Mouse (Mus musculus): Measurements from ENCODE around the gene Dgkd.

Dgkd gene

DNA sequence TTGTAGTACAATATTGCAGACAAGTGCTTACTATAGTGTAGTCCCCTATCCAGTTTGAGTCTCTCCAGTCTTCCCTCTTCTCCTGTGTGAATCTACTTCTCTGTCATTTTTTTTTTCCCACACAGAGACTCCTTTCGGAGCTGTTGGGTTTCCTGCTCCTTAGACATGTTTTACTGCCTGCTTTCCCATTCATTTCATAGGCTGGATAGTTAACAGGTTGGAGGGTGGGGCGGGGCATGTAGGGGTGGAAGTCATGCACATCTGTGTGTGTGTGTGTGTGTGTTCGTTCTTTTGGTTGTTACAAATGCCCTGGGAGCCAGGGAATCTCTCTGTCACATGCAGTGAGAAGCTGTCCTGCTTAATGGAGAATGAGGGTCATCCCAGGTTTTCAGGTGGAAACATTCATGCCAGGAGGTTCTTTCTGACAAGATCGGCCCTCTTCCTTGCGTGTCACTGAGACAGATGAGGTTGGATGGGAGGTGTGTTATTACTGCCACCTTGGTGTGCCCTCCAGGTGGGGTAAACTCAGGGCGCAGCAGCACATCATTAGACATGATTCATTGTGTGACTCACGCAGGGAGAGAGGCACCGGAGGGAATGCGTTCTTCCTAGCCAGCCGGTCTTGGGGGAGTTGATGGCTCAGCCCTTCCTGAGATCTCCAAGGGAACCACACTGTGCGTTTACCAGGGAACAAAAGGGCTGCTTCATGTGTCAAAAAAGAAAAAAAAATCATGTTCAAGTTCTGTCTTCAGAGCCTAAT is 4.7 kb upstream of the Dgkd start:
- no peak for DNase-seq (ENCODE audit: low spot score)

DNA sequence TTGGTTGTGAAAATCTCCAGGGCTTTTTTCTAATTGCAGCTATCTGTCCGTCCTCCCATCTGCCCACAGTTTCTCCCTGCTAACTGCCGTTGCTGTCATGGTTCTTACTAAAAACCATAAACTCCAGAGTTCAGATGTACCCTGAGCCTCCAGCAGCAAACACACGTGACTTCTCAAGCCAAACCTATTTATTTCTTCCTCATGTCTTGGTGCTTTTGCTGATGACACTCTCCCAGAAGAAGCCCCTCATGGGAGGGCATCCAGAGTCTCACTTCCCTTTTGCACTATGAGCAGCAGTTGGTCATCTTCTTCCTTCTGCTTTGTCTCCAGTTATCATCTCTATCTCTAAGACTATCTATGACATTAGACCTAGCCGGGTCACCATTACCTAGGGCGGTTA is 3.8 kb upstream of the Dgkd start:
- DNase-seq (ENCODE audit: low spot score), result peak; percentile 31

GRCm38 (mm10) chr1:87851344-87851743 is 1.7 kb upstream of the Dgkd start:
- no peak for DNase-seq (ENCODE audit: low spot score)

DNA sequence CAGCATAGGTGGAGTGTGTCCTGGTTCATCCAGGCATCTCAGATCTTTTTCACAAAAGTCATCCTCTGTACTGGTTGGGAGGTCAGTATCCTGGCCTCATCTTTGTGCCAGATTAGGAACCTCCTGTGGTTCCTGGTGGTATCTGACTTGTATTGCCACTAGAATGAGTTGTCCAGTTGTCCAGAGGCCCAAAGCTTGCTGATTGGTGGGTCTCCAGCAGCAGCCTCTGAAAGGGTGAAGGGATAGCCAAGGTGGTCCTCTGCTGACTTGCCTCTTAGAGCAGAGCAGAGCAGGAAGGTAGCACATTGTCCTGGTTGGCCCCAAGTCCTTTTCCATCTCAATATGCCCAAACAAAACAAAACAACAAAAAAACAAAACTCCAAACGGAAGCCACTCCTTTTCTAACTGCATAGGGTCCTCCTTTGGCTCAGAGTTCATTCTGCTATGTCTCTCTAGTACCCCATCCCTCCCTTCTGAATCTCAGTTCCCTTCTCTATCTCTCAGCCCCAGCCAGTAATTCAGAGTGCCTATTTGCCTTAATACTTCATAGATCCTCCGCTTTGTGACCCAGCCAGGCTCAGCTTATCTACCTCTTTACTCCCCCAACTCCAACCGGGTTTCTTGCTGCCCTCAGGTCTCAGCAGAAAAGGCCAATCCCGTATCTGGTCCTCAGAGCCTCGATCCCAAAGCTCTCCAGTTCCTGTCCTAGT is 851 bp upstream of the Dgkd start:
- DNase-seq (ENCODE audit: low spot score), result no peak

DNA sequence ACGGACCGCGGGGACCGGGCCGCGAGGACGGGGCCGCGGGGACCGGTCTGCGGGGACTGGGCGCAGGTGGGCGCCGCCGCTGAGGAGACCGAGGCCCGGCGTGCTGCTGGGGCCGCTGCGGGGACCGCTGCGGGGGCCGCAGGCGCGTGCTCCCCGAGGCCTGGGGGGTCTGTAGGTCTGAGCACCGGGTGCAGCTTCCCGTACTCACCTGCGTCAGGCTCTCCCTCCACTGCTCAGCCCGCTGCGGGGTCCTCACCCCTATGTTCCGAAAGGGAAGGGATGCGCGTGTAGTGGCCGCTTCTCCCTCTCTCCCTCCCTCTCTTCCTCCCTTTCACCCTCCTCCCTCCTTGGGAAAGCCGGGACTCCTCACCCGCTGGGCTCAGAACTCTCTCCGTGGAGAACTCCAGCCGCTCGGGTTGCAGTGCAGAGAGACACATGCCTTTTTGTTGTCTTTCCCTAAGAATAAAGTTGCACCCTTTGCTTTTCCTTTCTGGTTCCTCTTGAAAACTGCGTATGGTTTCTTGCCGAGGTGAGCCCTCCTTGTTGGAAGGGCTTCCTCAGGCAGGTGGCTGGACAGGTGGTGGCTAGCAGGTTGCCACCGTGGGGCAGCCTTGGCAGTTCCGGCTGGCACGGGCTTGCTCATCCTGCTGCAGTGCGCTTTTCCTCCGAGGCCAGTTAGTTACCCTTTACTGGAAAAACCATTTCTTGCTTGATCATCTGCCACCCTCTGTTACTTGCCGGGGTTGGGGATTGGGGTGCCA is 694 bp downstream of the Dgkd start:
- no peak for DNase-seq (ENCODE audit: low spot score)

DNA sequence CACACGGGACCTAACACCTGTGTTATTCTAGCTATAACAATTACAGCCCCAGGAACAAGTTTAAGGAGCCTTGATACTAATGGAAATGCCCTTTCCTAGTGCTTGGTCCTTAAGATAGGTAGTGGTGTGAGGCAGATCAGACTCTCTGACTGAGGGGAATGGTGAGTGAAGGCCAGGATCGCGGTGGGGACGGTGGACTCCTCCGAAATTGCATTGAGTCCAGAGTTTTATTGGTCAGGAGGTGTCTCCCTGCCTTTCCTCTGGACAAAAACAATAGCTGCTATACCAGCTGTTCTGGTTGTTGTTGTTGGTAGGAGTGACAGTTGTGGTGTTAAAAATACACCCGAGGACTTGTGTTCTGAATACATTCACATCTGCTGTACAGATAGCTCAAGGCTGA is 1.3 kb downstream of the Dgkd start:
- DNase-seq (ENCODE audit: low spot score), result no peak

GRCm38 (mm10) chr1:87854851-87855251 is 1.8 kb downstream of the Dgkd start:
- DNase-seq (ENCODE audit: low spot score), result no peak

DNA sequence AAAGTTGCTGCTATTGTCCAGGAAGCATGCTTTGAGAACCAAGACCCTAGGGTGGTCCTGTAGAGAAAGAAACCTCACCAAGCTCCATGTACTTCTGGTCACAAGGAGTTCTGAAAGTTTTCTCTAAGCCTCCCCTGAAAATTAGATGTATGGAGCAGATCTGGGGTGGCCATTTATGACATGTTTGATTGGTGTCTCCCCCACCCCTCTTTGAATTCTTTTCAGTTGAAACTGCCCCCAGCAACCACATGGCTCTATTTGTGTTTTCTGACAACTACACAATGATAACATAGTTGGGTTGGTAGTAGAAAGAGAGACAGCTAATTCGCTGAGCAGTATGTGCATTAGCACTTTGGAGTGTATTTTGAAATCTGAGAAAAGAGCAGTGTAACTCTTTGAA is 2.4 kb downstream of the Dgkd start:
- no peak for DNase-seq (ENCODE audit: low spot score)

DNA sequence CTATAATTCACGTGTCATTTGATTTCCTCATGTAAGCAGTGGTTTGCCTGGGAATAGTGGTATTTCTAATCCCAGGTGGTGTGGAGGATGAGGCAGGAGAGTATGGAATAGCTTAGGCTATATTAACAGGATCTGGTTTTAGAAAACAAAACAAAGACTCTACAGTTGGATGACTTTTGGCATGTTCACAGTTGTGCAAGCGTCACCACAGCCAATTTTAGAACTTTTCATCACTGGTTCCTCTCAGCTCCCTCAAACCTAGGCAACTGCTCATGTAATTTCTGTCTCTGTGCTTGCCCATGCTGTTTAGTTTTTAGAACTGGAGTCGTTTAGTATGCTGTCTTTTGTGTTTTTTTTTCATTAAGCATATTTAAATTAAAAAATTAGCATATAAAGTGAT is 3.7 kb downstream of the Dgkd start:
- DNase-seq (ENCODE audit: low spot score), result peak; percentile 47

DNA sequence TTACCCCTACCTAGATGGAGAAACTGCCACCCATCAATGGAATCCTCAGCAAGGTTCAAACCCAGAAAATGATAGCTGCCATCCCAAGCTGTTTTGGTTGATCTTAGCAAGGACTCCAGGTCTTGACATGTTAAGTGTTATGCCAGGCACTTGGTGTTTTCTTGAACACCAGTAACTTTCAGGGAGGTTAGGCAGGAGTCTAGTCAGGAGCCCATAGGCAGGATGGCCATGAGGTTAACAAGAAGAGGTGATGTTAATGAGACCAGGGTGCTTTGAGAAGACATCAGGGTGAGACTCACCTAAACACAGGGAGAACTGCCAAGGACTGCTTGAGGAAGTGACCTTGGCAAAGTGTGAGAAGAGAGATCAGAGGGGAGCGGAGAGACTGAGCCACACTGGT is 4.9 kb downstream of the Dgkd start:
- DNase-seq (ENCODE audit: low spot score), result no peak

GRCm38 (mm10) chr1:87858529-87858928 is 5.4 kb downstream of the Dgkd start:
- no peak for DNase-seq (ENCODE audit: low spot score)

DNA sequence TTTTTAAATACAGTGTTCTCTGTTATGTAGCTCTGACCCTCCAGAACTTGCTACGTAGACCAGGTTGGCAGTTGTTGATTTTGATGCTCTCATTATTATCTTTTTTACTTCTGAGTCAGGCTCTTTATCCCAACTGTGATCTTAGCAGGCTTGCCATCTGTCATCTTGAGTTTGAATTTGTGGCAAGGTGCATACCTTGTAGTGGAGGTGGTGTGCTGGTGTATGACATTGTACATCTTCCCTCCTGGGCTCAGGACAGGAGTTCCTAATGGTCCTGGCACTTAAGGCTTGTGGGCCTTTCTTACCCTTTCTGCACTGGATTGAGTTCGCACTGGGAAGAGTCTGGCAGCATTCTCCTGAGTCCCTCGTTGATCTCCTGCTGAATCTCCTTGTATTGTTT is 10.5 kb downstream of the Dgkd start:
- no peak for DNase-seq (ENCODE audit: low spot score)

DNA sequence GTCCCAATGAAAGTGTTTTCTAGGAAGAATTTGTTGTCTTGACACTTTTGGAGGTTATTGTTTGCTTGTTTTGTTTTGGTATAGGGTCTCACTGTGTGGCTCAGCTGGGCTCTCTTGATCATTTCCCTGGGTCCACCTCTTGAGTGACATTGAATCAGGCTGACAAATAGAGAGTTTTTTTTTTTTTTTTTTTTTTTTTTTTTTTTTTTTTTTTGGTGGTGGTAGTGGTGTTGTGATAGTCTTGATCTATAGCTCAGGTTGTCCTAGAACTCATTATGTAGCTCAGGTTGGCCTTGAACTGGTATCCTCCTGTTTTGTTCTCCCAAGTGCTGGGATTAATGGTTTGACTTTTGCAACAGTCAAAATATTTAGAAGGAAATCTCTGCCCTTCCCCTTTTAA is 11.8 kb downstream of the Dgkd start:
- DNase-seq (ENCODE audit: low spot score), result no peak

DNA sequence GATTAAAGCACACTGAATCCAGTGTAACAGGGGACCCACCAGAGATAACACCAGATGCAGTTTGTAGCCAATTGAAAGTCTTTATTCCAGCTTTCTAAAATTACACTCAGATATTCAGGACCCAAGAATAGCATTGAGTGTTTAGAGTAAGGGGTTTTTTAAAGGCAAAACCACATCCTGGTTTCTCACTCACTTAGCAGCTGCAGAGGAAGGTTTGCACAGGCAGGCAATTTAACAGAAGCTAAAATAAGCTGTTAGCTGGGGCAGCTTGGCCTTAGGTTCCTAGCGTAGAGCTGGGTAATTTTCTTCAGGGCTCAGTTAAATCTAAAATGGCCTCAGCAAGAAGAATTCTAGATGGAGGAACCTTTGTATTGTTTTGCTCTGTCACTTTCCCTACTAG is 13.6 kb downstream of the Dgkd start:
- DNase-seq (ENCODE audit: low spot score), result no peak

DNA sequence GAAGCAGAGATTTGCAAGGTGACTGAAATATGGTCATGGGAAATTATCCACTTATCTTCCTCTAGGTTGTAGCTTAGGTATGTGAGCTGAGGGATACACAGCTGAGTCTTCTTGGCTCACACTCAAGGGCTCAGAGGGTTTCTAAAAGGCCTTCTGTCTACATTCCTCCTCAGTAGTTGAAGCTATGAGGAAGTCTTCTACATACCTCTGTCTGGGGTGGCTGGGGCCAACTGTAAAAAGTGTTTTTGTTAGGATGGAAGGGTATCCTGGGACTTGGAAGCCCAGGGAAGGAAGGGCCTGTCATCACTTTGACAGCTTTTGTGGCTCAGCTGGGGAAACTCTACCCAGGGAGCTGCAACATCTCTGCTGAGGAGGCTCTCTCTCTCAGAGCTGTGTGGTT is 18.5 kb downstream of the Dgkd start:
- DNase-seq (ENCODE audit: low spot score), result no peak

GRCm38 (mm10) chr1:87873081-87873480 is 20.0 kb downstream of the Dgkd start:
- DNase-seq (ENCODE audit: low spot score), result peak; percentile 35

GRCm38 (mm10) chr1:87876065-87876464 is 23.0 kb downstream of the Dgkd start:
- DNase-seq (ENCODE audit: low spot score), result no peak

DNA sequence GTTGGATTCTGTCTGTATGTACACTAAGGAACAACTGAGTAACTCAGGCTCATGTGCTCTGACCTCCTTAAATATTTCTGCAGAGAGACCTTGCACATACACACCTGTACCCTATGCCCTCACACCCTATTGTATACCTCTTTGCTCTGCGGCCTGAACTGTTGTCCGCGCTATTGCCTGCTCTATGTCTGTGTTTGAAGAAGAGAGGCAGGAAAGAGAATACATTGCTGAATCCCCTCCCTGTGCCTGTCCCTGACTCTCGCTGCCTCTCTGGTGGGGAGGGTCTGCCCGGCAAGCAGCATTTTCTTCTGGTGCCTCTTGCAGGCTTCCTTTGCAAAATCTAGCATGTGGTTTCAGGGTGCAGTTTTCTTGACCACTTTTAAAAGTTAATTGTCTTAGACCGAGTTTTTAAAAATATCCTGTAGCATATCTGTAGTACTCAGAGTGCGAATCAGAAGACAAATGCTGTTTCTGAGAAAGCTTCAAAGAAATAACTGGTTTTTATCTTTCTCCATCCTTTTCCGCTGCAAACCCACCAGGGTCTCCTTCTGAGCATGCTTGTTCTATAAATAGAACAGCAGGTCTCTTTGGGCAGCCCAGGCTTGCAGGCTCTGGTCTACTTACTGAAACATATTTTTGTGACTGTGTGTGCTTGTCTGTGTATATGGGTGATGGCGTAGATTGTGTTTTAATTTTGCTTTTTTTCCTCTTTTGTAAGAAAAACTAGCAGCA is 24.6 kb downstream of the Dgkd start:
- no peak for DNase-seq (ENCODE audit: low spot score)

GRCm38 (mm10) chr1:87879034-87879433 is 25.9 kb downstream of the Dgkd start:
- DNase-seq (ENCODE audit: low spot score), result no peak

- DNase-seq (ENCODE audit: low spot score), result peak; percentile 86
Measured at GRCm38 (mm10) chr1:87879494-87880325, 26.6 kb downstream of the Dgkd start.

GRCm38 (mm10) chr1:87880326-87880627 is 27.2 kb downstream of the Dgkd start:
- peak; percentile 83 for DNase-seq (ENCODE audit: low spot score)

GRCm38 (mm10) chr1:87880856-87881255 is 27.8 kb downstream of the Dgkd start:
- DNase-seq (ENCODE audit: low spot score), result peak; percentile 38
